Mouse (Mus musculus): ENCODE measurements around the gene Tnip3.

The Tnip3 gene

DNA sequence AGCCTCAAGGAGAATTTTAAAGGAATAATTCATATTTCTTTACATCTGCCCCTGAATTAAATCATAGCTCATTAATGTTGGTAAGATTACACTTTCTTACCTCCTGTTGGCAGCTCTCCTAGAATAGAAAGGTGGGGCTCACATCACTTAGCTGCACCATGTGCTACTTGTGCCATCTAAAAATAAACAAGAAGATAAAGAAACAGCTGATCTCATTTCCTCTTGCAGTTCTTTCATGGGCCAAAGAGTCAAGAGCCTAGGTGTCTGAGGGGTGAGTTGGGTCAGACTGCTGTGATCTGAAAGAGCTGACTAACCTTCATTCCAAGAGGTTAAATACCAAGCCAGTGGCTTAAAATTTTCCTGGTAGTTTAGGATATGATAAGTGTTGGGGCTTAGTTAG, 86.7 kb downstream of the Tnip3 start:
- Histone ChIP-seq H3K4me3 (replicated peaks; ENCODE audit: low read length) (no peak overlapping the region), H3K27me3 (ENCODE audit: insufficient read depth, low read length) (no peaks in the 10 kb centered on the region), H3K36me3 (ENCODE audit: insufficient read depth, low read length) (no peaks in the 10 kb centered on the region), H3K4me1 (replicated peaks; ENCODE audit: low read depth, low read length) (no peaks in the 10 kb centered on the region), H3K9me3 (ENCODE audit: low read length) (no peaks in the 10 kb centered on the region)
- TF ChIP-seq POU5F1 (IDR thresholded peaks at IDR 0.05; ENCODE audit: borderline replicate concordance, low read length) (no peak), NANOG (IDR thresholded peaks at IDR 0.05; ENCODE audit: borderline replicate concordance, low read length) (no peak), CTCF (conservative IDR thresholded peaks at IDR 0.05; ENCODE audit: low read length) (no peak)

- H3K4me1 ChIP-seq (replicated peaks; ENCODE audit: low read depth, low read length), result no peaks in the 10 kb centered on the region
- no peaks in the 10 kb centered on the region for H3K36me3 ChIP-seq (ENCODE audit: insufficient read depth, low read length)
- H3K9me3 ChIP-seq (ENCODE audit: low read length), result no peaks in the 10 kb centered on the region
- H3K27me3 ChIP-seq (ENCODE audit: insufficient read depth, low read length), result no peaks in the 10 kb centered on the region
- no peak overlapping the region for H3K4me3 ChIP-seq (replicated peaks; ENCODE audit: low read length)
- no peak for TF ChIP-seq NANOG (IDR thresholded peaks at IDR 0.05; ENCODE audit: borderline replicate concordance, low read length)
- TF ChIP-seq CTCF (conservative IDR thresholded peaks at IDR 0.05; ENCODE audit: low read length), result no peak
- no peak for TF ChIP-seq POU5F1 (IDR thresholded peaks at IDR 0.05; ENCODE audit: borderline replicate concordance, low read length)
Measured at GRCm38 (mm10) chr6:65613924-65614585, 88.9 kb downstream of the Tnip3 start.

DNA sequence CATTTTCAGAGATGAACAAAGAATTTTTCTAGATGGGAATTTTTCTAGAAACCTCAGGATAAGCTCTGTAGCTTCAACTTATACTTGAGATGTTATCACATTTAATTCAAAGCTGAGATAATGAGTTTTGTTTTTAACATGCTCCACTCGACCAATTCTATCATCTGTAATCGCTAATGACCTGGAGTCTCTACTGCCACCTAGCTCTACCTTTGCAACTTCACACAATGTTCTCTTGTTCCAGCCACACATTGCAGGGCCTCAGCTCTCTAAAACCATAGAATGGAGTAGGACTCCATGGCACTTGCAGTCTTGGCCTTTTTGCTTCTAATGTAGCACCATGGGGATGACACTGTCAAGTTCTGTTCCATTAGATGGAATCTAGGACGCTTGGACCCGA, 90.5 kb downstream of the Tnip3 start:
- Histone ChIP-seq H3K27me3 (ENCODE audit: insufficient read depth, low read length) (no peaks in the 10 kb centered on the region), H3K36me3 (ENCODE audit: insufficient read depth, low read length) (no peaks in the 10 kb centered on the region), H3K4me3 (replicated peaks; ENCODE audit: low read length) (no peak overlapping the region), H3K4me1 (replicated peaks; ENCODE audit: low read depth, low read length) (no peaks in the 10 kb centered on the region), H3K9me3 (ENCODE audit: low read length) (no peaks in the 10 kb centered on the region)
- no peak for TF ChIP-seq NANOG (IDR thresholded peaks at IDR 0.05; ENCODE audit: borderline replicate concordance, low read length)
- TF ChIP-seq POU5F1 (IDR thresholded peaks at IDR 0.05; ENCODE audit: borderline replicate concordance, low read length), result no peak

GRCm38 (mm10) chr6:65621260-65621659, 96.1 kb downstream of the Tnip3 start:
- no peaks in the 10 kb centered on the region for H3K9me3 ChIP-seq (ENCODE audit: low read length)
- H3K36me3 ChIP-seq (ENCODE audit: insufficient read depth, low read length), result no peaks in the 10 kb centered on the region
- peaks cover 7% of the 10 kb centered on the region for H3K4me1 ChIP-seq (replicated peaks; ENCODE audit: low read depth, low read length)
- H3K4me3 ChIP-seq (replicated peaks; ENCODE audit: low read length), result no peak overlapping the region
- no peaks in the 10 kb centered on the region for H3K27me3 ChIP-seq (ENCODE audit: insufficient read depth, low read length)
- TF ChIP-seq POU5F1 (IDR thresholded peaks at IDR 0.05; ENCODE audit: borderline replicate concordance, low read length) (no peak), CTCF (conservative IDR thresholded peaks at IDR 0.05; ENCODE audit: low read length) (no peak), NANOG (IDR thresholded peaks at IDR 0.05; ENCODE audit: borderline replicate concordance, low read length) (no peak)

- H3K4me3 ChIP-seq (replicated peaks; ENCODE audit: low read length), result no peak overlapping the region
Measured at GRCm38 (mm10) chr6:65623016-65623715, 98.1 kb downstream of the Tnip3 start.

DNA sequence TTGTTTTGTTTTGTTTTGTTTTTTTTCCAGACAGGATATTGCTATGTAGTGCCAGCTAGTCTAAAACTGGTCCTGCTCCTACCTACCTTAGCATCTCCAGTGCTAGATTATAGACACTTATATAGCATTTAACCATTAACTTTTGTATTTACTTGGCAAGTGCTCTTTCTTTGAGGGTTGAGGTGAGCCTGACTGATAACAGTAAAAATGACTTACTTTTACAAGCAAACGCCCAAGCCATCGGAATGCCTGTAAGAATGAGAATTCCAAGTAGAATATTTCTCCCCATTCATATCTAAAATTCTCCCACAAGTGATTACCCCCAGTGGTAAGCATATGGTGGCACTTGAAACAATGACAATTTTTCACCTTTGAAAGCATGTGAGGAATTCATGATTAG, 105.5 kb downstream of the Tnip3 start:
- no peak for TF ChIP-seq POU5F1 (IDR thresholded peaks at IDR 0.05; ENCODE audit: borderline replicate concordance, low read length)
- TF ChIP-seq NANOG (IDR thresholded peaks at IDR 0.05; ENCODE audit: borderline replicate concordance, low read length), result no peak
- no peak for TF ChIP-seq CTCF (conservative IDR thresholded peaks at IDR 0.05; ENCODE audit: low read length)
- Histone ChIP-seq H3K36me3 (ENCODE audit: insufficient read depth, low read length) (no peaks in the 10 kb centered on the region), H3K4me1 (replicated peaks; ENCODE audit: low read depth, low read length) (no peaks in the 10 kb centered on the region), H3K27me3 (ENCODE audit: insufficient read depth, low read length) (no peaks in the 10 kb centered on the region), H3K9me3 (ENCODE audit: low read length) (peaks cover 16% of the 10 kb centered on the region), H3K4me3 (replicated peaks; ENCODE audit: low read length) (no peak overlapping the region)

More at GRCm38 (mm10) chr6:65623016-65623715, 98.1 kb downstream of the Tnip3 start:
- Histone ChIP-seq H3K36me3 (ENCODE audit: insufficient read depth, low read length) (no peaks in the 10 kb centered on the region), H3K27me3 (ENCODE audit: insufficient read depth, low read length) (no peaks in the 10 kb centered on the region), H3K9me3 (ENCODE audit: low read length) (no peaks in the 10 kb centered on the region), H3K4me1 (replicated peaks; ENCODE audit: low read depth, low read length) (peaks cover 7% of the 10 kb centered on the region)
- TF ChIP-seq CTCF (conservative IDR thresholded peaks at IDR 0.05; ENCODE audit: low read length) (no peak), POU5F1 (IDR thresholded peaks at IDR 0.05; ENCODE audit: borderline replicate concordance, low read length) (no peak), NANOG (IDR thresholded peaks at IDR 0.05; ENCODE audit: borderline replicate concordance, low read length) (no peak)

GRCm38 (mm10) chr6:65632184-65632583, 107.1 kb downstream of the Tnip3 start:
- no peak overlapping the region for H3K4me3 ChIP-seq (replicated peaks; ENCODE audit: low read length)
- no peaks in the 10 kb centered on the region for H3K27me3 ChIP-seq (ENCODE audit: insufficient read depth, low read length)
- H3K36me3 ChIP-seq (ENCODE audit: insufficient read depth, low read length), result no peaks in the 10 kb centered on the region
- peaks cover 30% of the 10 kb centered on the region for H3K9me3 ChIP-seq (ENCODE audit: low read length)
- no peaks in the 10 kb centered on the region for H3K4me1 ChIP-seq (replicated peaks; ENCODE audit: low read depth, low read length)
- no peak for TF ChIP-seq NANOG (IDR thresholded peaks at IDR 0.05; ENCODE audit: borderline replicate concordance, low read length)
- TF ChIP-seq CTCF (conservative IDR thresholded peaks at IDR 0.05; ENCODE audit: low read length), result no peak
- no peak for TF ChIP-seq POU5F1 (IDR thresholded peaks at IDR 0.05; ENCODE audit: borderline replicate concordance, low read length)

DNA sequence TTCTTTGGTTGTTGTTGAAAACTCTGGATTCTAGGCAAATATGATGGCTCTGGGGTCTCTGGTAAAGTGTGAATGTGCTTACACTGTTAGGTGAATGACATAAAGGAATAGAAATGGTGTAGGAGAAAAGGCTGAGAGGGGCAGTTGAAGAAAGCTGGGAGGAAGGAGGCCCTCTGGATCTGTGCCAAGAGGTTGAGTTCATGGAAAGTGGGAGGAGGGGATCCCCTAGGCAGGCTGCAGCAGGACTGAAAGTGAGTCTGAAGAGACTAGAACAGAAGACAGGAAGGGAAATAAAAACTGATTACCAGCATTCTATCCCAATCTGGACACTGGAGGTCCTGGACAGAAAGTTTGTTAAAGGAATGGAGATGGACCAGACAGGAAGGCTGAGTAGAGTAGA, 117.3 kb downstream of the Tnip3 start:
- 0 out of 2 replicates have a peak, but pooled peaks cover 10% of the 10 kb centered on the region for H3K4me1 ChIP-seq (replicated peaks; ENCODE audit: low read depth, low read length)
- TF ChIP-seq NANOG (IDR thresholded peaks at IDR 0.05; ENCODE audit: borderline replicate concordance, low read length) (no peak), POU5F1 (IDR thresholded peaks at IDR 0.05; ENCODE audit: borderline replicate concordance, low read length) (no peak), CTCF (conservative IDR thresholded peaks at IDR 0.05; ENCODE audit: low read length) (no peak)
- peaks cover 19% of the 10 kb centered on the region for H3K9me3 ChIP-seq (ENCODE audit: low read length)
- H3K4me3 ChIP-seq (replicated peaks; ENCODE audit: low read length), result no peak overlapping the region
- no peaks in the 10 kb centered on the region for H3K27me3 ChIP-seq (ENCODE audit: insufficient read depth, low read length)
- H3K36me3 ChIP-seq (ENCODE audit: insufficient read depth, low read length), result no peaks in the 10 kb centered on the region
